Mouse (Mus musculus) spleen, postnatal 36 days (tissue): ENCODE results near the gene Prr14.

ENCODE experiments used
- DNase-seq, 2 experiments: peaks; one replicate each; pipeline ENCODE4 v3.0.0; 2022; ENCODE audit warnings: low spot score in 2 of 2, mixed read lengths in 1 of 2

The Prr14 gene

GRCm38 (mm10) chr7:127512231-127513015 is 53.0 kb downstream of the Prr14 start:
- DNase-seq: peak; percentile 92 to 94

- DNase-seq: peak; percentile 33 to 44
These were observed 53.6 kb downstream of the Prr14 start for GRCm38 (mm10) chr7:127513016-127513390.

DNA sequence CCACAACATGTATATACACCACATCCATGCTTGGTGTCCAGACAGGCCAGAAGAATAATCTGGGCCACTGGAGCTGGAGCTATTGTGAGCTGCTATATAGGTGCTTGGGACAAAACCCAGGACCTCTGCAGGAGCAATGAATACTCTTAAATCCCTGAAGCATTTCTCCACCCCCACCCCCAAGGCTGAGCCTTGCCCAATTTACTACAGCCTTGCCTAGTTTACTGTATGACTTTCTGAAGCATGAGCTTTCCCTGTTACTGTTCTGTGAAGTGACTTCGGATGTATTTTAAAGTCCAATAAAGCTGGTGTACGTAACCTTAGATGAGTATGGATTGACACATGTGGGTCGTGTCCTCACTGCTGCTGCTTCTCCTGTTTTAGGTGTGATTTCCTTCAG is 54.4 kb downstream of the Prr14 start:
- no peak for DNase-seq

DNA sequence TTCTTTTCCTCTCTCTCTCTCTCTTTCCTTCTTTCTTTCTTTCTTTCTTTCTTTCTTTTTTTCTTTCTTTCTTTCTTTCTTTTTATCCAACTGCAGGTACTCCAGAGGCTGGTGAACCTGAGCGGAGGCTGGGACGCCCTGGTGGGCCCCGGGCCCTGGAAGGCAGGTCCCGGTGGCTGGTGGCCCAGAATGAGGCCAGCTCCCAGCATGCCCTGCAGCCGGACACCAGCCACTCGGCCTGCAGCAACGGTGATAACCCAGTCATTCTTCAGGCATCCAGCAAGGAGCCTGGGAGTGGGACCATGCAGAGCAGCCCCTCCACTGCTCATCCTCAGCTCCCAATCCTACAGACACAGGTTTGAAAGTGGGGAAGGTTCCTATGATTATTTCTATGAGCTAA is 56.4 kb downstream of the Prr14 start:
- DNase-seq: no peak

DNA sequence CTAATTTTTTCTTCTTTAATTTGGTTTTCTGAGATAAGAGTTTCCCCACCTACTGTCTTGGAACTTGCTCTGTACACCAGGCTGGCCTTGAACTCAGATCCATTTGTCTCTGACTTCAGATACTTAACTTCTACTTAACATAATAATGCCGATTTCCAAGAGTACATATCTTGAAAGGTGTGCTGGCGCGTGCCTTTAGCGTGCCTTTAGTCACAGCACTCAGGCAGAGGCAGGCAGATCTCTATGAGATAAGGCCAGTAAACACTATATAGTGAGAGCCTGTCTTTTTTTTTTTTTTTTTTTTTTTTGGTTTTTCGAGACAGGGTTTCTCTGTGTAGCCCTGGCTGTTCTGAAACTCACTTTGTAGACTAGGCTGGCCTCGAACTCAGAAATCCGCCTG is 56.9 kb downstream of the Prr14 start:
- DNase-seq: no peak

GRCm38 (mm10) chr7:127519284-127519683 is 59.9 kb downstream of the Prr14 start, which contains the start of gene Gm42715:
Gm42715 (plus strand) TSS chr7:127519584.
- no peak for DNase-seq
